Mouse (Mus musculus): Measurements from ENCODE around the gene Chd5. TPM values are rescaled to one million over a fixed set of nuclear protein-coding genes. Genes with fewer than 3 reads are reported as not detected.
A peak's percentile ranks its signal among the peaks of the same experiment; 100 is the strongest.

Chd5 gene
- under 0.01 and 0.12 TPM in 2 replicates for total RNA-seq (2017)

- no peak for ATAC-seq (ENCODE audit: extremely low read depth, insufficient number of reproducible peaks, low FRiP score, poor library complexity, severe bottlenecking)
These were observed at the start of gene Chd5 for GRCm38 (mm10) chr4:152338419-152339292. TSS of gene Chd5 (plus strand) at chr4:152338651.

GRCm38 (mm10) chr4:152290385-152290784 lies 48.1 kb upstream of the Chd5 start:
- ATAC-seq (ENCODE audit: extremely low read depth, insufficient number of reproducible peaks, low FRiP score, poor library complexity, severe bottlenecking) = no peak

- no peak for ATAC-seq (ENCODE audit: extremely low read depth, insufficient number of reproducible peaks, low FRiP score, poor library complexity, severe bottlenecking)
These were observed 47.5 kb upstream of the Chd5 start for GRCm38 (mm10) chr4:152290991-152291390.

GRCm38 (mm10) chr4:152291562-152291961 lies 46.9 kb upstream of the Chd5 start, which contains the start of gene Hes3:
TSS of gene Hes3 (minus strand) at chr4:152291662.
- no peak for ATAC-seq (ENCODE audit: extremely low read depth, insufficient number of reproducible peaks, low FRiP score, poor library complexity, severe bottlenecking)

- no peak for ATAC-seq (ENCODE audit: extremely low read depth, insufficient number of reproducible peaks, low FRiP score, poor library complexity, severe bottlenecking)
These were observed 46.2 kb upstream of the Chd5 start for GRCm38 (mm10) chr4:152292102-152292765.

GRCm38 (mm10) chr4:152294188-152294929 lies 44.1 kb upstream of the Chd5 start:
- no peak for ATAC-seq (ENCODE audit: extremely low read depth, insufficient number of reproducible peaks, low FRiP score, poor library complexity, severe bottlenecking)

- ATAC-seq (ENCODE audit: extremely low read depth, insufficient number of reproducible peaks, low FRiP score, poor library complexity, severe bottlenecking) = no peak
These were observed 42.5 kb upstream of the Chd5 start for GRCm38 (mm10) chr4:152295916-152296315.

- no peak for ATAC-seq (ENCODE audit: extremely low read depth, insufficient number of reproducible peaks, low FRiP score, poor library complexity, severe bottlenecking)
These were observed 42.1 kb upstream of the Chd5 start for GRCm38 (mm10) chr4:152296371-152296770.

GRCm38 (mm10) chr4:152296874-152297861 lies 41.3 kb upstream of the Chd5 start, which contains the start of gene Icmt:
TSS of gene Icmt (plus strand) at chr4:152297227.
- ATAC-seq (ENCODE audit: extremely low read depth, insufficient number of reproducible peaks, low FRiP score, poor library complexity, severe bottlenecking) = peak; percentile 88

GRCm38 (mm10) chr4:152298836-152299235 lies 39.6 kb upstream of the Chd5 start:
- ATAC-seq (ENCODE audit: extremely low read depth, insufficient number of reproducible peaks, low FRiP score, poor library complexity, severe bottlenecking) = no peak

GRCm38 (mm10) chr4:152300375-152300774 lies 38.1 kb upstream of the Chd5 start:
- ATAC-seq (ENCODE audit: extremely low read depth, insufficient number of reproducible peaks, low FRiP score, poor library complexity, severe bottlenecking) = no peak

- ATAC-seq (ENCODE audit: extremely low read depth, insufficient number of reproducible peaks, low FRiP score, poor library complexity, severe bottlenecking) = no peak
These were observed 36.4 kb upstream of the Chd5 start for GRCm38 (mm10) chr4:152302012-152302411.

- ATAC-seq (ENCODE audit: extremely low read depth, insufficient number of reproducible peaks, low FRiP score, poor library complexity, severe bottlenecking) = no peak
These were observed 35.3 kb upstream of the Chd5 start for GRCm38 (mm10) chr4:152303172-152303571.

- no peak for ATAC-seq (ENCODE audit: extremely low read depth, insufficient number of reproducible peaks, low FRiP score, poor library complexity, severe bottlenecking)
These were observed 33.8 kb upstream of the Chd5 start for GRCm38 (mm10) chr4:152304685-152305084.

- ATAC-seq (ENCODE audit: extremely low read depth, insufficient number of reproducible peaks, low FRiP score, poor library complexity, severe bottlenecking) = no peak
These were observed 32.5 kb upstream of the Chd5 start for GRCm38 (mm10) chr4:152305991-152306390.

GRCm38 (mm10) chr4:152307542-152307941 lies 30.9 kb upstream of the Chd5 start:
- ATAC-seq (ENCODE audit: extremely low read depth, insufficient number of reproducible peaks, low FRiP score, poor library complexity, severe bottlenecking) = no peak

- no peak for ATAC-seq (ENCODE audit: extremely low read depth, insufficient number of reproducible peaks, low FRiP score, poor library complexity, severe bottlenecking)
These were observed 26.3 kb upstream of the Chd5 start for GRCm38 (mm10) chr4:152312186-152312585.

GRCm38 (mm10) chr4:152313211-152313632 lies 25.2 kb upstream of the Chd5 start:
- ATAC-seq (ENCODE audit: extremely low read depth, insufficient number of reproducible peaks, low FRiP score, poor library complexity, severe bottlenecking) = no peak
